Mouse (Mus musculus): ENCODE measurements around the gene Gm28305. TPM values are rescaled to one million over a fixed set of nuclear protein-coding genes. Genes with fewer than 3 reads are reported as not detected.

Gm28305 gene
- polyA plus RNA-seq, 1 experiment from 2014 or later: not detected

Other genes with a start within 250 kb of the Gm28305 start
- 1.2 and 1.4 TPM in 2 replicates for gene Nphp3, start 38.1 kb upstream of the Gm28305 start, polyA plus RNA-seq (2015; fragmentation: Nextera tagmentation; extraction: Ambion mirVana)
- gene Uba5, start 22.5 kb downstream of the Gm28305 start, polyA plus RNA-seq (2015; fragmentation: Nextera tagmentation; extraction: Ambion mirVana): 34.8 and 37.0 TPM in 2 replicates
- 13.8 and 14.7 TPM in 2 replicates for gene Acad11, start 22.7 kb downstream of the Gm28305 start, polyA plus RNA-seq (2015; fragmentation: Nextera tagmentation; extraction: Ambion mirVana)
- 26.5 and 29.8 TPM in 2 replicates for gene Ackr4, start 86.3 kb downstream of the Gm28305 start, polyA plus RNA-seq (2015; fragmentation: Nextera tagmentation; extraction: Ambion mirVana)
- 37.9 and 39.7 TPM in 2 replicates for gene Dnajc13, start 222.3 kb downstream of the Gm28305 start, polyA plus RNA-seq (2015; fragmentation: Nextera tagmentation; extraction: Ambion mirVana)

Data from thymus, postnatal 0 days (tissue).